In genomic region chr13:43210956-43211355, GRCm38 (mm10) we compare ENCODE assay signal across 23 mouse cellular contexts. TPM values are rescaled to one million over a fixed set of nuclear protein-coding genes. Genes with fewer than 3 reads are reported as not detected.
DNase-seq lines count a peak whose midpoint lies in the region; ATAC-seq and TF ChIP-seq lines count a peak whose summit lies in the region.
"Had no signal": no experiment of that assay in that cellular context is flagged by ENCODE, and none has a peak within 500 bp of the region (broad histone marks: within the 10 kb centered on the region; RNA-seq: fewer than 3 reads in every experiment).

No protein-coding gene starts in this region.

- no peak overlapping the region for H3K9ac ChIP-seq in liver, postnatal 0 days (replicated peaks)
- no peak overlapping the region for H3K9ac ChIP-seq in lung, postnatal 0 days (replicated peaks; ENCODE audit: low read depth)
- H3K9ac ChIP-seq: forebrain, embryonic 13.5 days; hindbrain, embryonic 12.5 days; hindbrain, embryonic 15.5 days had no signal

- TF ChIP-seq EP300 in liver, postnatal 0 days (IDR thresholded peaks at IDR 0.05; ENCODE audit: low read depth): no peak
- TF ChIP-seq EP300 in lung, postnatal 0 days (IDR thresholded peaks at IDR 0.05): no peak

- TF ChIP-seq CTCF in liver, postnatal 0 days (IDR thresholded peaks at IDR 0.05; ENCODE audit: low read depth): no peak
- TF ChIP-seq CTCF in lung, postnatal 0 days (IDR thresholded peaks at IDR 0.05): no peak
- TF ChIP-seq CTCF in bone marrow, adult 2 months (IDR thresholded peaks at IDR 0.05; ENCODE audit: control insufficient read depth, insufficient read depth, low read length): no peak

- DNase-seq in liver, postnatal 0 days: no peak
- no peak for DNase-seq in liver
- DNase-seq in lung, postnatal 0 days (ENCODE audit: low spot score): peak; percentile 60
- DNase-seq in lung, postnatal 4 days: no peak
- DNase-seq in frontal cortex, postnatal 36 days (ENCODE audit: low spot score in 2 of 2): no peak
- DNase-seq: adrenal gland, adult 2 months; adrenal gland, postnatal 14 days; B cell, adult 2 months; cerebellum, adult 11-12 months; cerebellum, adult 8-10 months; cerebellum, postnatal 10 days; cerebellum, postnatal 36 days; gastrocnemius, adult 2 months; gastrocnemius, postnatal 14 days; heart, adult 11 months had no signal

- H3K4me3 ChIP-seq in liver, postnatal 0 days (ENCODE audit: low read depth, low read length): no peak overlapping the region
- no peak overlapping the region for H3K4me3 ChIP-seq in lung, postnatal 0 days (ENCODE audit: low read depth, low read length)
- no peak overlapping the region for H3K4me3 ChIP-seq in bone marrow, adult 2 months (replicated peaks; ENCODE audit: control insufficient read depth, low read depth, low read length)
- H3K4me3 ChIP-seq: forebrain, embryonic 10.5 days; forebrain, embryonic 13.5 days; gastrocnemius, adult 2 months; hindbrain, embryonic 12.5 days; hindbrain, embryonic 15.5 days had no signal

- no peak for ATAC-seq in liver, postnatal 0 days
- no peak for ATAC-seq in lung, postnatal 0 days
- ATAC-seq: forebrain, embryonic 13.5 days; forebrain, embryonic 16.5 days had no signal

- no peaks in the 10 kb centered on the region for H3K9me3 ChIP-seq in liver, postnatal 0 days (ENCODE audit: low read length)
- H3K9me3 ChIP-seq in lung, postnatal 0 days (ENCODE audit: low read length): no peaks in the 10 kb centered on the region
- H3K9me3 ChIP-seq: forebrain, embryonic 10.5 days; forebrain, embryonic 13.5 days; G1E; hindbrain, embryonic 12.5 days; hindbrain, embryonic 15.5 days had no signal

- 77% methylated on average over 5 of the region's 5 CpGs for WGBS in liver, postnatal 0 days (ENCODE audit: insufficient replicate concordance)
- WGBS in lung, postnatal 0 days: 66% methylated on average over 5 of the region's 5 CpGs
- 67% methylated on average over 5 of the region's 5 CpGs for WGBS in bone marrow, adult 2 months

- 0 out of 2 replicates have a peak overlapping the region, but pooled peaks have one; percentile 84 for H3K27ac ChIP-seq in liver, postnatal 0 days (ENCODE audit: low read depth)
- peak overlapping the region; percentile 11; the same call in 1 of the 2 replicates for H3K27ac ChIP-seq in lung, postnatal 0 days (ENCODE audit: low read length)
- H3K27ac ChIP-seq in bone marrow, adult 2 months (ENCODE audit: control insufficient read depth, insufficient read depth, low read depth, low read length, poor library complexity): peak overlapping the region; percentile 60
- H3K27ac ChIP-seq: forebrain, embryonic 10.5 days; forebrain, embryonic 13.5 days; hindbrain, embryonic 12.5 days; hindbrain, embryonic 15.5 days had no signal

- H3K4me2 ChIP-seq in liver, postnatal 0 days (ENCODE audit: low read depth, low read length): no peak overlapping the region
- no peak overlapping the region for H3K4me2 ChIP-seq in lung, postnatal 0 days (replicated peaks; ENCODE audit: low read depth, low read length)
- H3K4me2 ChIP-seq: forebrain, embryonic 13.5 days; heart, embryonic 11.5 days; hindbrain, embryonic 12.5 days; hindbrain, embryonic 15.5 days had no signal

- no peaks in the 10 kb centered on the region for H3K27me3 ChIP-seq in liver, postnatal 0 days (ENCODE audit: insufficient read depth, low read length)
- no peaks in the 10 kb centered on the region for H3K27me3 ChIP-seq in lung, postnatal 0 days (replicated peaks; ENCODE audit: insufficient read depth, low read length)
- H3K27me3 ChIP-seq: forebrain, embryonic 13.5 days; hindbrain, embryonic 15.5 days had no signal

- TF ChIP-seq POLR2A in bone marrow, adult 2 months (IDR thresholded peaks at IDR 0.05; ENCODE audit: borderline replicate concordance, control insufficient read depth, low read depth, low read length): no peak

- no peaks in the 10 kb centered on the region for H3K36me3 ChIP-seq in liver, postnatal 0 days (replicated peaks; ENCODE audit: insufficient read depth, low read length)
- H3K36me3 ChIP-seq in lung, postnatal 0 days (ENCODE audit: insufficient read depth, low read length): no peaks in the 10 kb centered on the region
- H3K36me3 ChIP-seq: forebrain, embryonic 10.5 days; G1E; hindbrain, embryonic 12.5 days; hindbrain, embryonic 15.5 days had no signal

- peaks cover 55% of the 10 kb centered on the region for H3K4me1 ChIP-seq in liver, postnatal 0 days (ENCODE audit: insufficient read depth)
- H3K4me1 ChIP-seq in lung, postnatal 0 days (ENCODE audit: insufficient read depth, low read depth, low read length): peaks cover 36% of the 10 kb centered on the region
- H3K4me1 ChIP-seq in bone marrow, adult 2 months (ENCODE audit: control insufficient read depth, insufficient read depth, low read length): peaks cover 23% of the 10 kb centered on the region

RNA-seq across cellular contexts. Expression of gene Tbc1d7, which starts 39.7 kb away (rescaled TPM):
- 11.7 and 12.9 TPM in 2 replicates for polyA plus RNA-seq in liver, postnatal 0 days (2015; fragmentation: Nextera tagmentation; extraction: Ambion mirVana)
- 25.4 and 27.5 TPM in 2 replicates for polyA plus RNA-seq in lung, postnatal 0 days (2015; fragmentation: Nextera tagmentation; extraction: Ambion mirVana)
- polyA plus RNA-seq in bone marrow, adult 2 months (2011; ENCODE audit: insufficient read depth, insufficient read length, low replicate concordance, missing spikeins): 2.6 and 11.1 TPM in 2 replicates

Comparison
In these comparisons a context has a peak if more than half of its experiments do, and no peak if none do; other contexts are left out.
1. H3K27ac ChIP-seq: peak in every context shown above with its lines; median percentile 84 in liver, postnatal 0 days; 60 in bone marrow, adult 2 months; 11 in lung, postnatal 0 days.